Mouse (Mus musculus): ENCODE measurements around the gene Pold2. TPM values are rescaled to one million over a fixed set of nuclear protein-coding genes. Genes with fewer than 3 reads are reported as not detected.
A peak's percentile ranks its signal among the peaks of the same experiment; 100 is the strongest.

The Pold2 gene
- polyA plus RNA-seq, 1 experiment: 127 TPM

- Histone ChIP-seq H3K4me3 (ENCODE audit: low read depth, low read length) (no peak overlapping the region), H3K9me3 (replicated peaks; ENCODE audit: control insufficient read depth, insufficient read depth, low read length, poor library complexity, severe bottlenecking) (no peaks in the 10 kb centered on the region), H3K36me3 (ENCODE audit: control insufficient read depth, insufficient read depth, low read length, poor library complexity, severe bottlenecking) (no peaks in the 10 kb centered on the region), H3K27me3 (ENCODE audit: control insufficient read depth, insufficient read depth, low read length, poor library complexity, severe bottlenecking) (no peaks in the 10 kb centered on the region), H3K9ac (ENCODE audit: low read depth, poor library complexity, severe bottlenecking) (no peak overlapping the region), H3K27ac (ENCODE audit: insufficient read depth, low read length) (no peak overlapping the region), H3K4me1 (ENCODE audit: control insufficient read depth, insufficient read depth, low read length) (peaks cover 3% of the 10 kb centered on the region)
- no peak for TF ChIP-seq CTCF (IDR thresholded peaks at IDR 0.05; ENCODE audit: low read depth, low read length)
- no peak for TF ChIP-seq POLR2A (IDR thresholded peaks at IDR 0.05; ENCODE audit: insufficient read depth, low read length)
- TF ChIP-seq EP300 (IDR thresholded peaks at IDR 0.05; ENCODE audit: insufficient read depth, low read depth, low read length): no peak
Measured at GRCm38 (mm10) chr11:5902390-5902789, 24.3 kb upstream of the Pold2 start.

- TF ChIP-seq POLR2A (IDR thresholded peaks at IDR 0.05; ENCODE audit: insufficient read depth, low read length) (no peak), CTCF (IDR thresholded peaks at IDR 0.05; ENCODE audit: low read depth, low read length) (no peak), EP300 (IDR thresholded peaks at IDR 0.05; ENCODE audit: insufficient read depth, low read depth, low read length) (no peak)
- no peaks in the 10 kb centered on the region for H3K9me3 ChIP-seq (replicated peaks; ENCODE audit: control insufficient read depth, insufficient read depth, low read length, poor library complexity, severe bottlenecking)
- no peak overlapping the region for H3K9ac ChIP-seq (ENCODE audit: low read depth, poor library complexity, severe bottlenecking)
- H3K27ac ChIP-seq (ENCODE audit: insufficient read depth, low read length): no peak overlapping the region
- no peaks in the 10 kb centered on the region for H3K36me3 ChIP-seq (ENCODE audit: control insufficient read depth, insufficient read depth, low read length, poor library complexity, severe bottlenecking)
- no peaks in the 10 kb centered on the region for H3K27me3 ChIP-seq (ENCODE audit: control insufficient read depth, insufficient read depth, low read length, poor library complexity, severe bottlenecking)
- H3K4me1 ChIP-seq (ENCODE audit: control insufficient read depth, insufficient read depth, low read length): peaks cover 3% of the 10 kb centered on the region
- H3K4me3 ChIP-seq (ENCODE audit: low read depth, low read length): peak overlapping the region; percentile 23
Measured at GRCm38 (mm10) chr11:5901950-5902349, 23.9 kb upstream of the Pold2 start.

DNA sequence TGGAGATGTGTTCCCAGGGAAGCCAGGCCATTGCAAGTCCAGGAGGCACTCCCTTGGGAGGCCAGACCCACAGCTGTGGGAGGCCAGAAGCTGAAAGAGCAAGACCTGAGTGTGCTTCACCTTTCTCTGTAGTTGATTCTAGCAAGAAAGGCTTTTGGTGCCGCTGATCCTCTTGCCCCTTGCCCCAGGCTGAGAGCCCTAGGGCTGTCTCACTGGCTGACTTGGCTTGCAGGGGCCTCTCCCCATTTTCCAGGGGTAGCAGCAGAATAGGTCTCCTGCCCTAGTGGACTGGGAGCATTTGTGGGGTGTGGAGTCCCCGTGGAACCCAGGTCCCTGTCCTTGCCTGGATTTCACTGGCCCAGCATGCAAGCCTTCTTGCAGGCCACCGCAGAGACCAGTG lies 23.2 kb upstream of the Pold2 start:
- H3K27ac ChIP-seq (ENCODE audit: insufficient read depth, low read length): no peak overlapping the region
- no peaks in the 10 kb centered on the region for H3K9me3 ChIP-seq (replicated peaks; ENCODE audit: control insufficient read depth, insufficient read depth, low read length, poor library complexity, severe bottlenecking)
- H3K27me3 ChIP-seq (ENCODE audit: control insufficient read depth, insufficient read depth, low read length, poor library complexity, severe bottlenecking): no peaks in the 10 kb centered on the region
- peaks cover 4% of the 10 kb centered on the region for H3K4me1 ChIP-seq (ENCODE audit: control insufficient read depth, insufficient read depth, low read length)
- H3K4me3 ChIP-seq (ENCODE audit: low read depth, low read length): no peak overlapping the region
- TF ChIP-seq EP300 (IDR thresholded peaks at IDR 0.05; ENCODE audit: insufficient read depth, low read depth, low read length) (no peak), CTCF (IDR thresholded peaks at IDR 0.05; ENCODE audit: low read depth, low read length) (no peak), POLR2A (IDR thresholded peaks at IDR 0.05; ENCODE audit: insufficient read depth, low read length) (no peak)
- H3K9ac ChIP-seq (ENCODE audit: low read depth, poor library complexity, severe bottlenecking): no peak overlapping the region
- H3K36me3 ChIP-seq (ENCODE audit: control insufficient read depth, insufficient read depth, low read length, poor library complexity, severe bottlenecking): no peaks in the 10 kb centered on the region

- Histone ChIP-seq H3K4me3 (ENCODE audit: low read depth, low read length) (no peak overlapping the region), H3K9me3 (replicated peaks; ENCODE audit: control insufficient read depth, insufficient read depth, low read length, poor library complexity, severe bottlenecking) (no peaks in the 10 kb centered on the region), H3K36me3 (ENCODE audit: control insufficient read depth, insufficient read depth, low read length, poor library complexity, severe bottlenecking) (no peaks in the 10 kb centered on the region), H3K9ac (ENCODE audit: low read depth, poor library complexity, severe bottlenecking) (no peak overlapping the region), H3K27me3 (ENCODE audit: control insufficient read depth, insufficient read depth, low read length, poor library complexity, severe bottlenecking) (no peaks in the 10 kb centered on the region), H3K27ac (ENCODE audit: insufficient read depth, low read length) (no peak overlapping the region), H3K4me1 (ENCODE audit: control insufficient read depth, insufficient read depth, low read length) (peaks cover 4% of the 10 kb centered on the region)
- TF ChIP-seq CTCF (IDR thresholded peaks at IDR 0.05; ENCODE audit: low read depth, low read length) (no peak), EP300 (IDR thresholded peaks at IDR 0.05; ENCODE audit: insufficient read depth, low read depth, low read length) (no peak), POLR2A (IDR thresholded peaks at IDR 0.05; ENCODE audit: insufficient read depth, low read length) (no peak)
Measured at GRCm38 (mm10) chr11:5899286-5899685, 21.2 kb upstream of the Pold2 start.

DNA sequence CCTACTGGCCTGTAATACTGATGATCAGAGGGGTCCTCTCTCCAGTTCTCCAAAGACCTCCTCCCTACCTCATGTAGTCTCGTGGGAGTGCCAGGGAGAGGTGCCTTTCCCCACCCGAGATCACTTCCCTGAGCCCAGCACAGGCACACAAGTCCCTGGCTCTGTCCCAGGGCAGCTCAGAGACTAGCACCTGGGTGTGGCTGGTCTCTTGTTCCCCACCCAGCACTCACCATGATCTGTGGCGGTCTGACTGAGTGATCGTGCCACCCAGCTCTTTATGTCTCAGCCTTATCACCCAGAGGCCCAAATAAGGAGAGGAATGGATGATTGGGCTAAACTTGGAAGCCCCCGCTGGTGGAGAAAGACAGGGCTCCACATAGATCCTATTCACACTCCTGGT lies 20.4 kb upstream of the Pold2 start, which contains the start of gene Myl7:
Myl7 (minus strand) TSS at position 252 of the 400 bp plus-strand sequence.
- H3K27ac ChIP-seq (ENCODE audit: insufficient read depth, low read length): no peak within 1 kb of the TSS
- H3K4me3 ChIP-seq (ENCODE audit: low read depth, low read length): peak within 1 kb of the TSS; percentile 40
- H3K9ac ChIP-seq (ENCODE audit: low read depth, poor library complexity, severe bottlenecking): peak within 1 kb of the TSS; percentile 21
- H3K27me3 ChIP-seq (ENCODE audit: control insufficient read depth, insufficient read depth, low read length, poor library complexity, severe bottlenecking): no peaks in the 10 kb centered on the region
- no peaks in the 10 kb centered on the region for H3K36me3 ChIP-seq (ENCODE audit: control insufficient read depth, insufficient read depth, low read length, poor library complexity, severe bottlenecking)
- TF ChIP-seq EP300 (IDR thresholded peaks at IDR 0.05; ENCODE audit: insufficient read depth, low read depth, low read length): no peak
- TF ChIP-seq POLR2A (IDR thresholded peaks at IDR 0.05; ENCODE audit: insufficient read depth, low read length): no peak
- TF ChIP-seq CTCF (IDR thresholded peaks at IDR 0.05; ENCODE audit: low read depth, low read length): no peak
- no peaks in the 10 kb centered on the region for H3K9me3 ChIP-seq (replicated peaks; ENCODE audit: control insufficient read depth, insufficient read depth, low read length, poor library complexity, severe bottlenecking)
- H3K4me1 ChIP-seq (ENCODE audit: control insufficient read depth, insufficient read depth, low read length): peaks cover 4% of the 10 kb centered on the region

GRCm38 (mm10) chr11:5897839-5898238 lies 19.7 kb upstream of the Pold2 start:
- H3K4me3 ChIP-seq (ENCODE audit: low read depth, low read length): peak overlapping the region; percentile 40
- peaks cover 4% of the 10 kb centered on the region for H3K4me1 ChIP-seq (ENCODE audit: control insufficient read depth, insufficient read depth, low read length)
- TF ChIP-seq POLR2A (IDR thresholded peaks at IDR 0.05; ENCODE audit: insufficient read depth, low read length) (no peak), CTCF (IDR thresholded peaks at IDR 0.05; ENCODE audit: low read depth, low read length) (no peak), EP300 (IDR thresholded peaks at IDR 0.05; ENCODE audit: insufficient read depth, low read depth, low read length) (no peak)
- H3K36me3 ChIP-seq (ENCODE audit: control insufficient read depth, insufficient read depth, low read length, poor library complexity, severe bottlenecking): no peaks in the 10 kb centered on the region
- H3K9ac ChIP-seq (ENCODE audit: low read depth, poor library complexity, severe bottlenecking): peak overlapping the region; percentile 21
- no peaks in the 10 kb centered on the region for H3K9me3 ChIP-seq (replicated peaks; ENCODE audit: control insufficient read depth, insufficient read depth, low read length, poor library complexity, severe bottlenecking)
- H3K27me3 ChIP-seq (ENCODE audit: control insufficient read depth, insufficient read depth, low read length, poor library complexity, severe bottlenecking): no peaks in the 10 kb centered on the region
- H3K27ac ChIP-seq (ENCODE audit: insufficient read depth, low read length): no peak overlapping the region

Data from ES-Bruce4 (cell line).